Mouse (Mus musculus): Measurements from ENCODE around the gene Slc7a5. TPM values are rescaled to one million over a fixed set of nuclear protein-coding genes. Genes with fewer than 3 reads are reported as not detected.

Gene Slc7a5
- 10 to 100 TPM; 56.2 to 59.0 TPM for total RNA-seq (2021)
- long read RNA-seq, experiment 1, transcript Slc7a5-201 (10 exons, 3,517 nt), result major isoform, 30 of 38 reads
- long read RNA-seq, experiment 1, partial matches to known transcripts, result 4 of 38 reads
- long read RNA-seq, experiment 1, other reads (novel, unspliced or antisense), result 4 of 38 reads
- long read RNA-seq, experiment 2, transcript Slc7a5-201 (10 exons, 3,517 nt), result major isoform, 33 of 46 reads
- long read RNA-seq, experiment 2, partial matches to known transcripts, result 4 of 46 reads
- long read RNA-seq, experiment 2, other reads (novel, unspliced or antisense), result 8 of 46 reads

- DNase-seq (ENCODE audit: low spot score in 2 of 2), result peak; percentile 94 to 95
These were observed at the start of gene Slc7a5 for GRCm38 (mm10) chr8:121907587-121908248. Gene Slc7a5 (minus strand): TSS chr8:121907694.

- no peak for DNase-seq (ENCODE audit: low spot score in 2 of 2)
These were observed 48.5 kb upstream of the Slc7a5 start for GRCm38 (mm10) chr8:121955825-121956500.

- DNase-seq (ENCODE audit: low spot score in 2 of 2), result no peak
These were observed 47.6 kb upstream of the Slc7a5 start for GRCm38 (mm10) chr8:121954981-121955555.

- no peak for DNase-seq (ENCODE audit: low spot score in 2 of 2)
These were observed 46.5 kb upstream of the Slc7a5 start for GRCm38 (mm10) chr8:121953821-121954545.

- DNase-seq (ENCODE audit: low spot score in 2 of 2), result no peak
These were observed 45.3 kb upstream of the Slc7a5 start for GRCm38 (mm10) chr8:121952800-121953199.

GRCm38 (mm10) chr8:121952122-121952521 lies 44.6 kb upstream of the Slc7a5 start:
- DNase-seq (ENCODE audit: low spot score in 2 of 2), result no peak

- DNase-seq (ENCODE audit: low spot score in 2 of 2), result no peak
These were observed 44.1 kb upstream of the Slc7a5 start for GRCm38 (mm10) chr8:121951656-121952009.

GRCm38 (mm10) chr8:121950749-121951655 lies 43.5 kb upstream of the Slc7a5 start:
- DNase-seq (ENCODE audit: low spot score in 2 of 2), result peak in 1 of 2 experiments; percentile 43

- peak; percentile 96 to 98 for DNase-seq (ENCODE audit: low spot score in 2 of 2)
These were observed 42.7 kb upstream of the Slc7a5 start for GRCm38 (mm10) chr8:121949941-121950748.

- no peak for DNase-seq (ENCODE audit: low spot score in 2 of 2)
These were observed 41.8 kb upstream of the Slc7a5 start, which contains the start of gene Banp for GRCm38 (mm10) chr8:121949222-121949800. Gene Banp (plus strand): TSS chr8:121949750.

GRCm38 (mm10) chr8:121948321-121949145 lies 41.0 kb upstream of the Slc7a5 start:
- DNase-seq (ENCODE audit: low spot score in 2 of 2), result no peak

- peak; percentile 66 to 79 for DNase-seq (ENCODE audit: low spot score in 2 of 2)
These were observed 40.3 kb upstream of the Slc7a5 start for GRCm38 (mm10) chr8:121947753-121948141.

- no peak for DNase-seq (ENCODE audit: low spot score in 2 of 2)
These were observed 39.7 kb upstream of the Slc7a5 start for GRCm38 (mm10) chr8:121947047-121947752.

- no peak for DNase-seq (ENCODE audit: low spot score in 2 of 2)
These were observed 38.9 kb upstream of the Slc7a5 start for GRCm38 (mm10) chr8:121946351-121946750.

- no peak for DNase-seq (ENCODE audit: low spot score in 2 of 2)
These were observed 37.3 kb upstream of the Slc7a5 start, which contains the start of gene Car5a for GRCm38 (mm10) chr8:121944831-121945230. Gene Car5a (minus strand): TSS chr8:121944904.

GRCm38 (mm10) chr8:121943716-121944115 lies 36.2 kb upstream of the Slc7a5 start:
- no peak for DNase-seq (ENCODE audit: low spot score in 2 of 2)

- no peak for DNase-seq (ENCODE audit: low spot score in 2 of 2)
These were observed 35.6 kb upstream of the Slc7a5 start for GRCm38 (mm10) chr8:121943057-121943540.
